Mouse (Mus musculus): ENCODE results near the gene Fscn1.

- no peak for TF ChIP-seq CTCF (IDR thresholded peaks at IDR 0.05; ENCODE audit: borderline replicate concordance, insufficient read depth, low read depth, low read length)
- TF ChIP-seq POLR2A (IDR thresholded peaks at IDR 0.05; ENCODE audit: borderline replicate concordance, insufficient read depth, low read length): no peak
Measured at GRCm38 (mm10) chr5:143009383-143009782, 49.2 kb downstream of the Fscn1 start.
